Mouse (Mus musculus): ENCODE results near the gene Zfp282.

GRCm38 (mm10) chr6:47943721-47944120, 66.7 kb downstream of the Zfp282 start:
- TF ChIP-seq CTCF (IDR thresholded peaks at IDR 0.05; ENCODE audit: low read depth) (no peak), EP300 (IDR thresholded peaks at IDR 0.05; ENCODE audit: low read depth) (no peak)
